Mouse (Mus musculus) MEL (cell line): ENCODE data around the gene H2-Eb2.

Source experiments
- CTCF ChIP-seq, 3 experiments: IDR thresholded peaks in 2 of 3; conservative IDR thresholded peaks in 1 of 3; 2 replicates each; pipeline ENCODE4 v1.5.1; 2011 to 2012; ENCODE audit warnings: low read length in 3 of 3, low read depth in 2 of 3, mild to moderate bottlenecking in 2 of 3, improper control_type of control experiment in 1 of 3, inconsistent platforms in 1 of 3, mixed read lengths in 1 of 3, moderate library complexity in 1 of 3; ENCODE audit not compliant: control insufficient read depth in 1 of 3, insufficient read depth in 1 of 3, poor library complexity in 1 of 3, severe bottlenecking in 1 of 3
- GATA1 ChIP-seq: IDR thresholded peaks from 2 replicates; pipeline ENCODE4 v1.6.1; 2011; ENCODE audit warnings: low read depth, low read length, improper control_type of control experiment
- MAZ ChIP-seq: IDR thresholded peaks from 2 replicates; pipeline ENCODE4 v1.6.1; 2012; ENCODE audit warnings: low read depth, mild to moderate bottlenecking, inconsistent platforms, low read length, improper control_type of control experiment
- POLR2A ChIP-seq, 2 experiments: IDR thresholded peaks; 2 replicates each; pipeline ENCODE4 v1.6.1; 2011 to 2012; ENCODE audit warnings: low read length in 2 of 2, mild to moderate bottlenecking in 2 of 2, control low read depth in 1 of 2, improper control_type of control experiment in 1 of 2, low read depth in 1 of 2, moderate library complexity in 1 of 2; ENCODE audit not compliant: control insufficient read depth in 1 of 2, insufficient read depth in 1 of 2, poor library complexity in 1 of 2
- POLR2AphosphoS2 ChIP-seq: IDR thresholded peaks from 2 replicates; pipeline ENCODE4 v1.6.1; 2011; ENCODE audit warnings: low read length, improper control_type of control experiment

DNA sequence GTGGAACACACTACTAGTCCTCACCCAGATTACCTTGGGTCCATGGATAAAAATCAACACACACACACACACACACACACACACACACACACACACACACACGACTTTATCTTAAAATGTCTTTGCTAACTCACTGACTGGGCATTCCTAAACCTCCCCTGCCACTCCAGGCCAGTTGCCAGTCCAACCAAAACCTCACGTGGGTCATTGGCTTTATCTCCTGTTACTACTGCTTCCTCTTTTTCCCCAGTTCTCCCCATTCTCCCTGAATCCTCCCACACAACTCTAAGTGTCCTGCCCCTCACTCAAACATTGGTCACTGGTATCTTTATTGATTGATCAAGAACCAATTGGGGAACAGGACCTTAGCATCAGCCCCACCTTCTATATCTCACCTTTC, 8.2 kb upstream of the H2-Eb2 start:
- TF ChIP-seq MAZ (no peak), POLR2A (IDR thresholded peaks at IDR 0.05; ENCODE audit: control insufficient read depth in 1 of 2, insufficient read depth in 1 of 2, low read depth in 1 of 2, low read length in 2 of 2, poor library complexity in 1 of 2) (no peak), CTCF (IDR thresholded peaks at IDR 0.05 in 2 of 3, conservative IDR thresholded peaks at IDR 0.05 in 1 of 3; ENCODE audit: control insufficient read depth in 1 of 3, insufficient read depth in 1 of 3, low read depth in 2 of 3, low read length in 3 of 3, poor library complexity in 1 of 3, severe bottlenecking in 1 of 3) (no peak), GATA1 (no peak), POLR2AphosphoS2 (no peak)
